Mouse (Mus musculus) heart, embryonic 11.5 days (tissue): Measurements from ENCODE around the gene Mboat2. TPM values are rescaled to one million over a fixed set of nuclear protein-coding genes. Genes with fewer than 3 reads are reported as not detected.

Experiments used
- ATAC-seq: fragments of 200-750 bp; cut with Nextera tagmentation; replicated peaks from 2 replicates; pipeline ENCODE4 v1.8.0; 2017; ENCODE audit warnings: moderate library complexity; ENCODE audit not compliant: insufficient number of reproducible peaks, low FRiP score, low TSS enrichment
- H3K27ac ChIP-seq: fragments of 300-500 bp; sonication (generic); 2 replicates; pipeline ENCODE4 v1.5.1; 2014; ENCODE audit warnings: mild to moderate bottlenecking, low read depth, low read length
- H3K27me3 ChIP-seq: fragments of 300-500 bp; sonication (generic); 2 replicates; pipeline ENCODE4 v1.6.1; 2014; ENCODE audit warnings: mild to moderate bottlenecking, low read length, mixed read lengths; ENCODE audit not compliant: control insufficient read depth, insufficient read depth
- H3K36me3 ChIP-seq: fragments of 300-500 bp; sonication (generic); 2 replicates; pipeline ENCODE4 v1.6.1; 2014; ENCODE audit warnings: mild to moderate bottlenecking, low read length, moderate library complexity, mixed read lengths; ENCODE audit not compliant: control insufficient read depth, insufficient read depth
- H3K4me1 ChIP-seq: fragments of 300-500 bp; sonication (generic); 2 replicates; pipeline ENCODE4 v1.6.1; 2014; ENCODE audit warnings: low read length; ENCODE audit not compliant: control insufficient read depth, insufficient read depth
- H3K4me2 ChIP-seq: fragments of 300-500 bp; sonication (generic); 2 replicates; pipeline ENCODE4 v1.6.1; 2014; ENCODE audit warnings: mild to moderate bottlenecking, moderate library complexity
- H3K4me3 ChIP-seq: fragments of 300-500 bp; sonication (generic); 2 replicates; pipeline ENCODE4 v1.5.1; 2014; ENCODE audit warnings: low read depth, low read length
- H3K9ac ChIP-seq: fragments of 300-500 bp; sonication (generic); 2 replicates; pipeline ENCODE4 v1.6.1; 2014; ENCODE audit warnings: mild to moderate bottlenecking, low read depth, low read length, moderate library complexity
- H3K9me3 ChIP-seq: fragments of 300-500 bp; sonication (generic); replicated peaks from 2 replicates; pipeline ENCODE4 v1.6.1; 2016; ENCODE audit warnings: low read length; ENCODE audit not compliant: control insufficient read depth
- WGBS: fragments of 180-500 bp; shearing (Covaris S2); extraction: QIAGEN DNeasy Blood & Tissue Kit; methylation state at CpG from one replicate; pipeline ENCODE4 v1.1.7; 2014; ENCODE audit not compliant: insufficient replicate concordance; 5-methylcytosine and 5-hydroxymethylcytosine counted together
- polyA plus RNA-seq: library from polyadenylated mRNA; unstranded; fragments of >200 nt; fragmentation: Nextera tagmentation; extraction: Ambion mirVana; gene quantifications from 2 replicates; pipeline ENCODE4 v1.2.1, GENCODE M21; 2014

Gene Mboat2
- polyA plus RNA-seq, 1 experiment from 2014 or later = 39.1 TPM

GRCm38 (mm10) chr12:24924003-24924402, 93.3 kb downstream of the Mboat2 start:
- H3K4me3 ChIP-seq = no peak overlapping the region
- no peak overlapping the region for H3K27ac ChIP-seq
- H3K27me3 ChIP-seq = no peaks in the 10 kb centered on the region
- ATAC-seq = no peak
- WGBS = 62% methylated on average over 4 of the region's 4 CpGs
- H3K4me2 ChIP-seq = no peak overlapping the region
- H3K36me3 ChIP-seq = no peaks in the 10 kb centered on the region; the same call in 1 of the 2 replicates
- H3K9me3 ChIP-seq = no peaks in the 10 kb centered on the region
- H3K9ac ChIP-seq = no peak overlapping the region
- H3K4me1 ChIP-seq = peaks cover 16% of the 10 kb centered on the region

- Histone ChIP-seq H3K9me3 (no peaks in the 10 kb centered on the region), H3K4me3 (no peak overlapping the region), H3K36me3 (no peaks in the 10 kb centered on the region), H3K4me2 (no peak overlapping the region), H3K4me1 (peaks cover 18% of the 10 kb centered on the region), H3K9ac (no peak overlapping the region), H3K27ac (no peak overlapping the region), H3K27me3 (no peaks in the 10 kb centered on the region)
- no peak for ATAC-seq
- WGBS = 61% methylated on average over 5 of the region's 5 CpGs
Observed at GRCm38 (mm10) chr12:24925276-24925675, 94.6 kb downstream of the Mboat2 start.

- no peaks in the 10 kb centered on the region for H3K27me3 ChIP-seq
- H3K4me1 ChIP-seq = peaks cover 20% of the 10 kb centered on the region
- no peak for ATAC-seq
- H3K9me3 ChIP-seq = no peaks in the 10 kb centered on the region
- 45% methylated on average over 4 of the region's 4 CpGs for WGBS
- H3K4me3 ChIP-seq = no peak overlapping the region
- H3K36me3 ChIP-seq = no peaks in the 10 kb centered on the region
- no peak overlapping the region for H3K9ac ChIP-seq
- no peak overlapping the region for H3K27ac ChIP-seq
- no peak overlapping the region for H3K4me2 ChIP-seq
Observed at GRCm38 (mm10) chr12:24925684-24926083, 95.0 kb downstream of the Mboat2 start.

- 66% methylated on average over 18 of the region's 18 CpGs for WGBS
- no peak for ATAC-seq
- Histone ChIP-seq H3K4me3 (no peak overlapping the region), H3K36me3 (no peaks in the 10 kb centered on the region), H3K4me1 (peaks cover 27% of the 10 kb centered on the region), H3K9me3 (no peaks in the 10 kb centered on the region), H3K27ac (peak overlapping the region; percentile 29), H3K27me3 (no peaks in the 10 kb centered on the region), H3K9ac (no peak overlapping the region), H3K4me2 (no peak overlapping the region)
Observed at GRCm38 (mm10) chr12:24928051-24928748, 97.5 kb downstream of the Mboat2 start.

DNA sequence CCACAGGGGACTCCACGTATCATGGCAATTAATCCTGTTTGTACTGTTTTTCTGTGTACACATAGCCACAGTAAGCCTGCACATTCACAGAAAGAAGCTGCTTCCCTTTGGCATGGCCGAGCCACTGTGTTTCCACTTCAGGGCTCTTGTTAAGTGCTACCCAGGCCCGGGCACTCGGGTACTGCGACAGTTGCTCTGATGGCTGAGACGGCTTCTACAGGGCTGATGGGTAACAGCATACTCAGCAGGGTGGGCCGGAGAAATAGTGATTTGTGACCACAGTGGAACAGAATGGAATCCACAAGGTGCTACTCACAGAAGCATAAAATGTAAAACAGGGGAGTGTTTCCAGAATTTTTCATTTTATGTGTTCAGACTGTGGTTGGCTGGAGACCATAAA, 98.4 kb downstream of the Mboat2 start:
- no peak for ATAC-seq
- no peak overlapping the region for H3K9ac ChIP-seq
- H3K27ac ChIP-seq = no peak overlapping the region; the same call in 1 of the 2 replicates

GRCm38 (mm10) chr12:24930760-24931159, 100.1 kb downstream of the Mboat2 start:
- 31% methylated on average over 3 of the region's 3 CpGs for whole genome bisulfite sequencing
- no peak overlapping the region; the same call in 1 of the 2 replicates for H3K9ac ChIP-seq
- H3K36me3 ChIP-seq = no peaks in the 10 kb centered on the region
- H3K27ac ChIP-seq = 0 out of 2 replicates have a peak overlapping the region, but pooled peaks have one; percentile 35
- peak; percentile 67 for ATAC-seq
- no peaks in the 10 kb centered on the region for H3K27me3 ChIP-seq
- H3K4me2 ChIP-seq = no peak overlapping the region
- H3K4me3 ChIP-seq = no peak overlapping the region
- peaks cover 21% of the 10 kb centered on the region for H3K4me1 ChIP-seq
- no peaks in the 10 kb centered on the region for H3K9me3 ChIP-seq

More for the DNA sequence above, 98.4 kb downstream of the Mboat2 start:
- no peaks in the 10 kb centered on the region for H3K9me3 ChIP-seq
- no peak overlapping the region for H3K4me2 ChIP-seq
- WGBS = 74% methylated on average over 7 of the region's 7 CpGs
- no peaks in the 10 kb centered on the region for H3K36me3 ChIP-seq
- peaks cover 31% of the 10 kb centered on the region for H3K4me1 ChIP-seq
- no peaks in the 10 kb centered on the region for H3K27me3 ChIP-seq
- no peak overlapping the region for H3K4me3 ChIP-seq

- ATAC-seq = no peak
- no peaks in the 10 kb centered on the region for H3K27me3 ChIP-seq
- H3K9me3 ChIP-seq = no peaks in the 10 kb centered on the region
- peaks cover 21% of the 10 kb centered on the region for H3K4me1 ChIP-seq
- no peak overlapping the region for H3K4me2 ChIP-seq
- H3K4me3 ChIP-seq = no peak overlapping the region
- no peak overlapping the region for H3K9ac ChIP-seq
- WGBS = 78% methylated on average over 6 of the region's 6 CpGs
- H3K36me3 ChIP-seq = no peaks in the 10 kb centered on the region
- no peak overlapping the region for H3K27ac ChIP-seq
Observed at GRCm38 (mm10) chr12:24932120-24932519, 101.4 kb downstream of the Mboat2 start.

DNA sequence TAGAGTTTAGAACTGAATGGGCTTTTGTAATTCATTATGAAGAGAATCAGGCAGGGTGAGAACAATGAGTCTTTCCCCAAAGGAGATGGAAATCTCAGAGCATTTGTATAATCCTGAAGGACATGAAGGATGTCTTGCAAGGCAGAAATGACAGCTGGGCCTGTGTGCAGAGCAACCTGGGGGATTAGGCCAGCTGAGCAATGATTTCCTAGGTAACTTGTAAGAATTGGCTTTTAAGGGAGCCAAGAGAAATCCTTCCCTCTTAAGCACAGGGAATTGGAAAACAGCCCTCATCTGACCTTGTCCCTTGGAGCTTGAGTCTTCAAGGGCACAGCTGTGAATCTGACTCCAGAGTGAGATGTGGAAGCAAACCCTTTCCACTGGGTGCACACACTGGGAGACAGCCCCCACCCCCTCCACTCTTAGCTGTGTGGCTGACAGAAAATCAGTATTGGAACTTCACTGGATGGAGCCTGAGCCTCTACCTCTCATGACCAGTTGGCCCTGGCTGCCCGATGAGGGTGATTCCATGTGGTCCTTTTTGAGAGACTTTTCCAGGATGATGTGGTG, 102.6 kb downstream of the Mboat2 start:
- Histone ChIP-seq H3K4me2 (no peak overlapping the region), H3K4me1 (peaks cover 21% of the 10 kb centered on the region), H3K4me3 (no peak overlapping the region), H3K9ac (no peak overlapping the region), H3K27me3 (no peaks in the 10 kb centered on the region), H3K36me3 (no peaks in the 10 kb centered on the region), H3K27ac (peak overlapping the region; percentile 22; the same call in 1 of the 2 replicates), H3K9me3 (no peaks in the 10 kb centered on the region)
- 89% methylated on average over 1 of the region's 1 CpGs for WGBS
- no peak for ATAC-seq

DNA sequence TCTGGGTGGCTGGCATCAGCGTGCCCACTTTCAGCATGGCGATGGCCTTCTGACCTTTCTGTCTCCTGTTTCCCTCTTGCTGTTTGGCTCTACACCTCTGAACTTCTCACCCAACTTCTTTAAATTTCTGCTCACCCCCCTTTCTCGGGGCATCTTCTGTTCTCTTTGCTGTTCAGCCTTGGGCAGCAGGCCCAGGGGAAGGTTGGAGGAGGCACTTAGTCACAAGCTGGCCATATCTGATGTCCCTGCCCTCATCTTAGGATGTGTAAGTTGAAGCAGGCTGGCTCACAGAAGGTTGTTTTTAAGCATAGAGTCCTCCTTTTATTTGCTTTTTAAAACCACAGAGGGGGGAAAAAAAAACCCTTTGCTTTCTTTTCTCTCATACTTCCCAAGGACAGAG, 103.3 kb downstream of the Mboat2 start:
- H3K9ac ChIP-seq = no peak overlapping the region
- WGBS = 78% methylated on average over 3 of the region's 3 CpGs
- H3K4me2 ChIP-seq = no peak overlapping the region
- no peaks in the 10 kb centered on the region for H3K36me3 ChIP-seq
- no peak for ATAC-seq
- H3K4me3 ChIP-seq = no peak overlapping the region
- no peak overlapping the region for H3K27ac ChIP-seq
- peaks cover 15% of the 10 kb centered on the region for H3K4me1 ChIP-seq
- H3K27me3 ChIP-seq = no peaks in the 10 kb centered on the region
- H3K9me3 ChIP-seq = no peaks in the 10 kb centered on the region
